Mouse (Mus musculus) liver, postnatal 0 days (tissue): ENCODE measurements around the gene Tchhl1.

Experiments
- CTCF ChIP-seq: sonication (generic); IDR thresholded peaks from 2 replicates; pipeline ENCODE4 v1.5.1; 2016; ENCODE audit warnings: antibody characterized with exemption, low read depth
- EP300 ChIP-seq: IDR thresholded peaks from 2 replicates; pipeline ENCODE4 v1.6.1; 2016; ENCODE audit warnings: antibody characterized with exemption, low read depth, mild to moderate bottlenecking

- TF ChIP-seq CTCF (no peak), EP300 (no peak)
These were observed 40.7 kb downstream of the Tchhl1 start for GRCm38 (mm10) chr3:93509301-93509700.
